Comparison of ENCODE assay signal across 19 mouse cellular contexts in genomic region chr4:155125310-155125709, GRCm38 (mm10). TPM values are rescaled to one million over a fixed set of nuclear protein-coding genes. Genes with fewer than 3 reads are reported as not detected.
A peak's percentile ranks its signal among the peaks of the same experiment; 100 is the strongest.
DNase-seq lines count a peak whose midpoint lies in the region; ATAC-seq and TF ChIP-seq lines count a peak whose summit lies in the region.
"Had no signal": no experiment of that assay in that cellular context is flagged by ENCODE, and none has a peak within 500 bp of the region (broad histone marks: within the 10 kb centered on the region; RNA-seq: fewer than 3 reads in every experiment).

No protein-coding gene starts in this region.

- no peaks in the 10 kb centered on the region for H3K27me3 ChIP-seq in liver, postnatal 0 days (ENCODE audit: insufficient read depth, low read length)
- peaks cover 21% of the 10 kb centered on the region for H3K27me3 ChIP-seq in G1E (ENCODE audit: insufficient read depth, low read length)
- H3K27me3 ChIP-seq in limb, embryonic 10.5 days (ENCODE audit: low read depth, poor library complexity, severe bottlenecking): 0 out of 2 replicates have a peak, but pooled peaks cover 6% of the 10 kb centered on the region
- no peaks in the 10 kb centered on the region for H3K27me3 ChIP-seq in forebrain, embryonic 16.5 days (replicated peaks; ENCODE audit: control insufficient read depth, insufficient read depth, low read length)

- no peak for TF ChIP-seq EP300 in liver, postnatal 0 days (IDR thresholded peaks at IDR 0.05; ENCODE audit: low read depth)

- H3K4me1 ChIP-seq in liver, postnatal 0 days (ENCODE audit: insufficient read depth): peaks cover 35% of the 10 kb centered on the region
- H3K4me1 ChIP-seq in G1E (ENCODE audit: insufficient read depth, low read depth, low read length): peaks cover 84% of the 10 kb centered on the region
- H3K4me1 ChIP-seq in limb, embryonic 10.5 days: peaks cover 60% of the 10 kb centered on the region
- H3K4me1 ChIP-seq in forebrain, embryonic 16.5 days (replicated peaks; ENCODE audit: control insufficient read depth, insufficient read depth, low read length): peaks cover 30% of the 10 kb centered on the region

- DNase-seq in liver: peak; percentile 58
- no peak for DNase-seq in liver, postnatal 0 days
- DNase-seq in G1E (ENCODE audit: low spot score): peak; percentile 55
- no peak for DNase-seq in limb, embryonic 10.5 days (ENCODE audit: low spot score)
- DNase-seq in neural tube, embryonic 10.5 days (ENCODE audit: extremely low spot score, low spot score): no peak
- DNase-seq: adrenal gland, postnatal 36 days; cerebellum, adult 2 months; kidney, adult 9 months; kidney, postnatal 4 days; layer of hippocampus, adult 9-11 months; lung, embryonic 14.5 days; lung, postnatal 36 days; spleen, adult 18-20 months had no signal

- H3K4me3 ChIP-seq in liver, postnatal 0 days (ENCODE audit: low read depth, low read length): no peak overlapping the region
- peak overlapping the region; percentile 53; the same call in 1 of the 2 replicates for H3K4me3 ChIP-seq in G1E (ENCODE audit: low read depth, low read length)
- H3K4me3 ChIP-seq in limb, embryonic 10.5 days: no peak overlapping the region
- H3K4me3 ChIP-seq in forebrain, embryonic 16.5 days (replicated peaks; ENCODE audit: low read length): no peak overlapping the region
- H3K4me3 ChIP-seq: embryonic facial prominence, embryonic 10.5 days; limb, embryonic 12.5 days had no signal

- H3K4me2 ChIP-seq in liver, postnatal 0 days (ENCODE audit: low read depth, low read length): no peak overlapping the region
- H3K4me2 ChIP-seq in forebrain, embryonic 16.5 days (ENCODE audit: low read length): no peak overlapping the region
- H3K4me2 ChIP-seq: limb, embryonic 12.5 days; lung, embryonic 14.5 days; midbrain, embryonic 11.5 days had no signal

- no peaks in the 10 kb centered on the region for H3K36me3 ChIP-seq in liver, postnatal 0 days (replicated peaks; ENCODE audit: insufficient read depth, low read length)
- H3K36me3 ChIP-seq in G1E (replicated peaks): peaks cover 2% of the 10 kb centered on the region
- no peaks in the 10 kb centered on the region for H3K36me3 ChIP-seq in limb, embryonic 10.5 days
- H3K36me3 ChIP-seq in forebrain, embryonic 16.5 days (ENCODE audit: control insufficient read depth, insufficient read depth): no peaks in the 10 kb centered on the region
- H3K36me3 ChIP-seq: embryonic facial prominence, embryonic 10.5 days; limb, embryonic 12.5 days had no signal

- no peak for ATAC-seq in liver, postnatal 0 days
- ATAC-seq in G1E (ENCODE audit: extremely low read depth, insufficient number of reproducible peaks, low FRiP score, poor library complexity, severe bottlenecking): peak; percentile 76
- ATAC-seq in megakaryocyte progenitor cell, adult 5-6 weeks (replicated peaks; ENCODE audit: poor library complexity): peak; percentile 11; the same call in 1 of the 2 replicates
- ATAC-seq in forebrain, embryonic 16.5 days: no peak
- ATAC-seq: activated CD4-positive, CD25-positive, alpha-beta regulatory T cell, adult 4 months had no signal

- WGBS in liver, postnatal 0 days (ENCODE audit: insufficient replicate concordance): 23% methylated on average over 7 of the region's 7 CpGs
- WGBS in limb, embryonic 10.5 days: 38% methylated on average over 7 of the region's 7 CpGs
- WGBS in forebrain, embryonic 16.5 days: 69% methylated on average over 7 of the region's 7 CpGs

- no peak overlapping the region for H3K9ac ChIP-seq in liver, postnatal 0 days (replicated peaks)
- H3K9ac ChIP-seq in forebrain, embryonic 16.5 days (replicated peaks; ENCODE audit: low read depth, low read length): no peak overlapping the region
- H3K9ac ChIP-seq: limb, embryonic 12.5 days; lung, embryonic 14.5 days had no signal

- H3K9me3 ChIP-seq in liver, postnatal 0 days (ENCODE audit: low read length): no peaks in the 10 kb centered on the region
- H3K9me3 ChIP-seq in G1E (replicated peaks): peaks cover 4% of the 10 kb centered on the region
- H3K9me3 ChIP-seq in limb, embryonic 10.5 days (replicated peaks): no peaks in the 10 kb centered on the region
- no peaks in the 10 kb centered on the region for H3K9me3 ChIP-seq in forebrain, embryonic 16.5 days (ENCODE audit: control insufficient read depth, low read length)
- H3K9me3 ChIP-seq: embryonic facial prominence, embryonic 10.5 days; limb, embryonic 12.5 days had no signal

- no peak for TF ChIP-seq CTCF in liver, postnatal 0 days (IDR thresholded peaks at IDR 0.05; ENCODE audit: low read depth)
- TF ChIP-seq CTCF in G1E (IDR thresholded peaks at IDR 0.05; ENCODE audit: low read depth, low read length): no peak

- H3K27ac ChIP-seq in liver, postnatal 0 days (ENCODE audit: low read depth): no peak overlapping the region
- peak overlapping the region; percentile 50 for H3K27ac ChIP-seq in limb, embryonic 10.5 days
- no peak overlapping the region for H3K27ac ChIP-seq in forebrain, embryonic 16.5 days (ENCODE audit: low read length)
- H3K27ac ChIP-seq: limb, embryonic 12.5 days had no signal

RNA-seq across cellular contexts. Expression of gene Morn1, which starts 38.9 kb away (rescaled TPM):
- 2.2 TPM in 2 replicates for polyA plus RNA-seq in liver, postnatal 0 days (2015; fragmentation: Nextera tagmentation; extraction: Ambion mirVana)
- total RNA-seq in G1E (2014; fragmentation: Nextera tagmentation): 2.3 and 4.2 TPM in 2 replicates
- total RNA-seq in G1E (2017): 5.3 and 7.2 TPM in 2 replicates
- polyA plus RNA-seq in G1E (2012): 1.8 and 2.9 TPM in 2 replicates
- 3.5 and 6.5 TPM in 2 replicates for polyA plus RNA-seq in limb, embryonic 10.5 days (2016; fragmentation: Nextera tagmentation; extraction: Ambion mirVana)
- total RNA-seq in megakaryocyte progenitor cell, adult 5-6 weeks (2015): 0.47 and 0.81 TPM in 2 replicates
- total RNA-seq in megakaryocyte progenitor cell, adult 5-6 weeks (2017): 1.7 and 3.6 TPM in 2 replicates
- polyA plus RNA-seq in forebrain, embryonic 16.5 days (2015; fragmentation: Nextera tagmentation; extraction: Ambion mirVana): 6.0 and 10.7 TPM in 2 replicates

RNA-seq across cellular contexts. Expression of gene Rer1, which starts 39.1 kb away (rescaled TPM):
- 111 and 118 TPM in 2 replicates for polyA plus RNA-seq in liver, postnatal 0 days (2015; fragmentation: Nextera tagmentation; extraction: Ambion mirVana)
- 209 TPM in 2 replicates for total RNA-seq in G1E (2014; fragmentation: Nextera tagmentation)
- total RNA-seq in G1E (2017): 212 and 216 TPM in 2 replicates
- polyA plus RNA-seq in G1E (2012): 123 and 125 TPM in 2 replicates
- polyA plus RNA-seq in limb, embryonic 10.5 days (2016; fragmentation: Nextera tagmentation; extraction: Ambion mirVana): 133 and 142 TPM in 2 replicates
- 123 and 145 TPM in 2 replicates for total RNA-seq in megakaryocyte progenitor cell, adult 5-6 weeks (2015)
- 118 and 126 TPM in 2 replicates for total RNA-seq in megakaryocyte progenitor cell, adult 5-6 weeks (2017)
- polyA plus RNA-seq in forebrain, embryonic 16.5 days (2015; fragmentation: Nextera tagmentation; extraction: Ambion mirVana): 125 and 133 TPM in 2 replicates

RNA-seq across cellular contexts. Expression of gene Pex10, which starts 58.5 kb away (rescaled TPM):
- 5.9 and 6.8 TPM in 2 replicates for polyA plus RNA-seq in liver, postnatal 0 days (2015; fragmentation: Nextera tagmentation; extraction: Ambion mirVana)
- total RNA-seq in G1E (2014; fragmentation: Nextera tagmentation) (15.9 and 21.1 TPM in 2 replicates), G1E (2017) (23.2 and 23.4 TPM in 2 replicates)
- 30.3 and 40.2 TPM in 2 replicates for polyA plus RNA-seq in G1E (2012)
- 23.8 and 26.0 TPM in 2 replicates for polyA plus RNA-seq in limb, embryonic 10.5 days (2016; fragmentation: Nextera tagmentation; extraction: Ambion mirVana)
- 5.5 and 6.0 TPM in 2 replicates for total RNA-seq in megakaryocyte progenitor cell, adult 5-6 weeks (2015)
- total RNA-seq in megakaryocyte progenitor cell, adult 5-6 weeks (2017): 13.8 and 18.8 TPM in 2 replicates
- 19.5 and 22.1 TPM in 2 replicates for polyA plus RNA-seq in forebrain, embryonic 16.5 days (2015; fragmentation: Nextera tagmentation; extraction: Ambion mirVana)

Comparison
In these comparisons a context has a peak if more than half of its experiments do, and no peak if none do; other contexts are left out.
1. DNase-seq: peak in liver (single experiment) and G1E (single experiment); none in liver, postnatal 0 days (single experiment), limb, embryonic 10.5 days (single experiment) and neural tube, embryonic 10.5 days (single experiment).
2. ATAC-seq: peak in G1E (single experiment) and megakaryocyte progenitor cell, adult 5-6 weeks (single experiment); none in liver, postnatal 0 days (single experiment) and forebrain, embryonic 16.5 days (single experiment).